Mouse (Mus musculus) neural tube, embryonic 13.5 days (tissue): ENCODE measurements around the gene Syt1. TPM values are rescaled to one million over a fixed set of nuclear protein-coding genes. Genes with fewer than 3 reads are reported as not detected.
A peak's percentile ranks its signal among the peaks of the same experiment; 100 is the strongest.

Source experiments
- ATAC-seq: fragments of 200-750 bp; cut with Nextera tagmentation; 2 replicates; pipeline ENCODE4 v1.8.0; 2017; ENCODE audit warnings: low read depth, mild to moderate bottlenecking, moderate TSS enrichment, moderate library complexity
- H3K27ac ChIP-seq: fragments of 300-500 bp; sonication (generic); replicated peaks from 2 replicates; pipeline ENCODE4 v1.5.1; 2015; ENCODE audit warnings: moderate library complexity, mild to moderate bottlenecking, inconsistent platforms
- H3K27me3 ChIP-seq: fragments of 300-500 bp; sonication (generic); 2 replicates; pipeline ENCODE4 v1.6.1; 2015; ENCODE audit warnings: mild to moderate bottlenecking, inconsistent platforms
- H3K36me3 ChIP-seq: fragments of 300-500 bp; sonication (generic); 2 replicates; pipeline ENCODE4 v1.6.1; 2015; ENCODE audit warnings: mild to moderate bottlenecking, inconsistent platforms
- H3K4me1 ChIP-seq: fragments of 300-500 bp; sonication (generic); replicated peaks from 2 replicates; pipeline ENCODE4 v1.6.1; 2015; ENCODE audit warnings: inconsistent platforms
- H3K4me2 ChIP-seq: fragments of 300-500 bp; sonication (generic); 2 replicates; pipeline ENCODE4 v1.6.1; 2015; ENCODE audit warnings: inconsistent platforms, mild to moderate bottlenecking, moderate library complexity
- H3K4me3 ChIP-seq: fragments of 300-500 bp; sonication (generic); 2 replicates; pipeline ENCODE4 v1.5.1; 2015; ENCODE audit warnings: mild to moderate bottlenecking, inconsistent platforms
- H3K9ac ChIP-seq: fragments of 300-500 bp; sonication (generic); 2 replicates; pipeline ENCODE4 v1.6.1; 2015; ENCODE audit warnings: moderate library complexity, mild to moderate bottlenecking, inconsistent platforms
- H3K9me3 ChIP-seq: fragments of 300-500 bp; sonication (generic); 2 replicates; pipeline ENCODE4 v1.6.1; 2016; ENCODE audit warnings: inconsistent platforms
- WGBS: fragments of 180-500 bp; shearing (Covaris S2); methylation state at CpG from one replicate; pipeline ENCODE4 v1.1.7; 2015; 5-methylcytosine and 5-hydroxymethylcytosine counted together
- polyA plus RNA-seq: library from polyadenylated mRNA; unstranded; fragments of >200 nt; fragmentation: Nextera tagmentation; extraction: Ambion mirVana; gene quantifications from 2 replicates; pipeline ENCODE4 v1.2.1, GENCODE M21; 2015

Gene Syt1
- polyA plus RNA-seq, 1 experiment from 2014 or later = 70.4 TPM

GRCm38 (mm10) chr10:108815339-108815738, 195.4 kb downstream of the Syt1 start:
- WGBS = 56% methylated on average over 6 of the region's 6 CpGs
- 0 out of 2 replicates have a peak, but pooled peaks cover 3% of the 10 kb centered on the region for H3K4me1 ChIP-seq
- H3K9ac ChIP-seq = no peak overlapping the region
- H3K36me3 ChIP-seq = no peaks in the 10 kb centered on the region
- 0 out of 2 replicates have a peak overlapping the region, but pooled peaks have one; percentile 3 for H3K27ac ChIP-seq
- H3K4me2 ChIP-seq = no peak overlapping the region
- no peak overlapping the region for H3K4me3 ChIP-seq
- no peak for ATAC-seq
- H3K9me3 ChIP-seq = no peaks in the 10 kb centered on the region
- no peaks in the 10 kb centered on the region for H3K27me3 ChIP-seq

- no peak for ATAC-seq
- H3K4me1 ChIP-seq = no peaks in the 10 kb centered on the region
Observed at GRCm38 (mm10) chr10:108804380-108804779, 206.4 kb downstream of the Syt1 start.

GRCm38 (mm10) chr10:108800776-108801175, 210.0 kb downstream of the Syt1 start:
- 79% methylated on average over 7 of the region's 7 CpGs for WGBS
- Histone ChIP-seq H3K9me3 (no peaks in the 10 kb centered on the region), H3K4me3 (no peak overlapping the region), H3K4me2 (no peak overlapping the region), H3K27ac (no peak overlapping the region), H3K27me3 (no peaks in the 10 kb centered on the region), H3K9ac (no peak overlapping the region), H3K36me3 (no peaks in the 10 kb centered on the region), H3K4me1 (no peaks in the 10 kb centered on the region)
- ATAC-seq = no peak

More at GRCm38 (mm10) chr10:108804380-108804779, 206.4 kb downstream of the Syt1 start:
- Histone ChIP-seq H3K9ac (no peak overlapping the region), H3K4me3 (no peak overlapping the region), H3K4me2 (no peak overlapping the region), H3K27ac (no peak overlapping the region), H3K27me3 (no peaks in the 10 kb centered on the region), H3K36me3 (no peaks in the 10 kb centered on the region), H3K9me3 (no peaks in the 10 kb centered on the region)
- 100% methylated on average over 1 of the region's 1 CpGs for WGBS

GRCm38 (mm10) chr10:108798826-108799225, 212.0 kb downstream of the Syt1 start:
- no peak overlapping the region for H3K4me2 ChIP-seq

GRCm38 (mm10) chr10:108782817-108783216, 228.0 kb downstream of the Syt1 start:
- no peak for ATAC-seq
- 76% methylated on average over 5 of the region's 5 CpGs for WGBS

More at GRCm38 (mm10) chr10:108798826-108799225, 212.0 kb downstream of the Syt1 start:
- ATAC-seq = no peak
- H3K4me1 ChIP-seq = no peaks in the 10 kb centered on the region
- no peak overlapping the region for H3K4me3 ChIP-seq
- no peaks in the 10 kb centered on the region for H3K27me3 ChIP-seq
- no peaks in the 10 kb centered on the region for H3K9me3 ChIP-seq
- no peaks in the 10 kb centered on the region for H3K36me3 ChIP-seq
- no peak overlapping the region for H3K9ac ChIP-seq
- no peak overlapping the region for H3K27ac ChIP-seq
- WGBS = 77% methylated on average over 4 of the region's 4 CpGs

GRCm38 (mm10) chr10:108780614-108781013, 230.2 kb downstream of the Syt1 start:
- Histone ChIP-seq H3K4me1 (peaks cover 15% of the 10 kb centered on the region), H3K27ac (no peak overlapping the region; the same call in 1 of the 2 replicates), H3K9ac (no peak overlapping the region), H3K4me2 (no peak overlapping the region), H3K4me3 (no peak overlapping the region), H3K9me3 (no peaks in the 10 kb centered on the region), H3K27me3 (no peaks in the 10 kb centered on the region), H3K36me3 (no peaks in the 10 kb centered on the region)
- 76% methylated on average over 3 of the region's 3 CpGs for WGBS
- no peak for ATAC-seq

More at GRCm38 (mm10) chr10:108782817-108783216, 228.0 kb downstream of the Syt1 start:
- Histone ChIP-seq H3K9ac (no peak overlapping the region), H3K4me2 (no peak overlapping the region), H3K27me3 (no peaks in the 10 kb centered on the region), H3K36me3 (no peaks in the 10 kb centered on the region), H3K27ac (no peak overlapping the region), H3K9me3 (no peaks in the 10 kb centered on the region), H3K4me3 (no peak overlapping the region), H3K4me1 (peaks cover 15% of the 10 kb centered on the region)

GRCm38 (mm10) chr10:108776735-108777134, 234.0 kb downstream of the Syt1 start:
- Histone ChIP-seq H3K9ac (no peak overlapping the region), H3K4me3 (no peak overlapping the region), H3K9me3 (no peaks in the 10 kb centered on the region), H3K27me3 (no peaks in the 10 kb centered on the region), H3K36me3 (no peaks in the 10 kb centered on the region), H3K4me1 (peaks cover 12% of the 10 kb centered on the region), H3K27ac (peak overlapping the region; percentile 59), H3K4me2 (peak overlapping the region; percentile 13; the same call in 1 of the 2 replicates)
- 13% methylated on average over 8 of the region's 8 CpGs for WGBS
- ATAC-seq = peak; percentile 73; the same call in 1 of the 2 replicates

GRCm38 (mm10) chr10:108771081-108771480, 239.7 kb downstream of the Syt1 start:
- Histone ChIP-seq H3K27me3 (no peaks in the 10 kb centered on the region), H3K9me3 (no peaks in the 10 kb centered on the region), H3K4me3 (no peak overlapping the region), H3K27ac (no peak overlapping the region), H3K4me2 (no peak overlapping the region), H3K9ac (no peak overlapping the region), H3K4me1 (peaks cover 6% of the 10 kb centered on the region; the same call in 1 of the 2 replicates), H3K36me3 (no peaks in the 10 kb centered on the region)
- 88% methylated on average over 6 of the region's 6 CpGs for WGBS
- no peak for ATAC-seq

- no peak overlapping the region for H3K9ac ChIP-seq
- H3K27ac ChIP-seq = no peak overlapping the region
- no peaks in the 10 kb centered on the region for H3K36me3 ChIP-seq
- H3K9me3 ChIP-seq = no peaks in the 10 kb centered on the region
- no peaks in the 10 kb centered on the region for H3K27me3 ChIP-seq
- no peak for ATAC-seq
- no peak overlapping the region for H3K4me2 ChIP-seq
- no peak overlapping the region for H3K4me3 ChIP-seq
- H3K4me1 ChIP-seq = peaks cover 12% of the 10 kb centered on the region
Observed at GRCm38 (mm10) chr10:108765564-108765963, 245.2 kb downstream of the Syt1 start.

- 0 out of 2 replicates have a peak, but pooled peaks have one; percentile 59 for ATAC-seq
- H3K36me3 ChIP-seq = no peaks in the 10 kb centered on the region
- H3K4me1 ChIP-seq = peaks cover 12% of the 10 kb centered on the region
- H3K4me3 ChIP-seq = no peak overlapping the region
- peak overlapping the region; percentile 61 for H3K27ac ChIP-seq
- H3K9me3 ChIP-seq = no peaks in the 10 kb centered on the region
- H3K9ac ChIP-seq = no peak overlapping the region
- no peaks in the 10 kb centered on the region for H3K27me3 ChIP-seq
- no peak overlapping the region for H3K4me2 ChIP-seq
- 83% methylated on average over 6 of the region's 6 CpGs for WGBS
Observed at GRCm38 (mm10) chr10:108763722-108764121, 247.1 kb downstream of the Syt1 start.

- H3K9me3 ChIP-seq = no peaks in the 10 kb centered on the region
- no peak overlapping the region for H3K4me3 ChIP-seq
- WGBS = 82% methylated on average over 2 of the region's 2 CpGs
- H3K4me2 ChIP-seq = no peak overlapping the region
- H3K27ac ChIP-seq = no peak overlapping the region
- no peaks in the 10 kb centered on the region for H3K27me3 ChIP-seq
- no peak for ATAC-seq
- no peaks in the 10 kb centered on the region for H3K4me1 ChIP-seq
- no peak overlapping the region for H3K9ac ChIP-seq
- H3K36me3 ChIP-seq = no peaks in the 10 kb centered on the region
Observed at GRCm38 (mm10) chr10:108753304-108753703, 257.5 kb downstream of the Syt1 start.

GRCm38 (mm10) chr10:108743759-108744158, 267.0 kb downstream of the Syt1 start:
- Histone ChIP-seq H3K27me3 (no peaks in the 10 kb centered on the region), H3K4me1 (peaks cover 3% of the 10 kb centered on the region; the same call in 1 of the 2 replicates), H3K9me3 (no peaks in the 10 kb centered on the region), H3K36me3 (no peaks in the 10 kb centered on the region), H3K4me3 (no peak overlapping the region), H3K27ac (no peak overlapping the region), H3K4me2 (no peak overlapping the region), H3K9ac (no peak overlapping the region)
- no peak for ATAC-seq
- WGBS = 89% methylated on average over 2 of the region's 2 CpGs

- H3K36me3 ChIP-seq = no peaks in the 10 kb centered on the region
- H3K9ac ChIP-seq = no peak overlapping the region
- no peaks in the 10 kb centered on the region for H3K27me3 ChIP-seq
- H3K4me2 ChIP-seq = no peak overlapping the region
- H3K4me1 ChIP-seq = 0 out of 2 replicates have a peak, but pooled peaks cover 2% of the 10 kb centered on the region
- H3K27ac ChIP-seq = no peak overlapping the region
- H3K9me3 ChIP-seq = no peaks in the 10 kb centered on the region
- WGBS = 73% methylated on average over 2 of the region's 2 CpGs
- no peak overlapping the region for H3K4me3 ChIP-seq
- 0 out of 2 replicates have a peak, but pooled peaks have one; percentile 36 for ATAC-seq
Observed at GRCm38 (mm10) chr10:108733982-108734381, 276.8 kb downstream of the Syt1 start.
